Mouse (Mus musculus) spleen, postnatal 36 days (tissue): ENCODE measurements at regions not wholly inside any gene's neighbourhood (a gene's known extent, or its start where the extent isn't known, plus 50 kb on each side); places are given as distances from the start of the nearest gene placed in this dataset.

Experiments
- DNase-seq, 2 experiments: peaks; one replicate each; pipeline ENCODE4 v3.0.0; 2022; ENCODE audit warnings: low spot score in 2 of 2, mixed read lengths in 1 of 2

- DNase-seq = no peak
Measured at GRCm38 (mm10) chr19:14788630-14789029, 190.8 kb upstream of the Tle4 start.

- no peak for DNase-seq
Measured at GRCm38 (mm10) chr19:14786868-14787267, 189.0 kb upstream of the Tle4 start.

- DNase-seq = no peak
Measured at GRCm38 (mm10) chr19:14785661-14786060, 187.8 kb upstream of the Tle4 start.

- no peak for DNase-seq
Measured at GRCm38 (mm10) chr19:14777709-14778108, 179.9 kb upstream of the Tle4 start.

- DNase-seq = no peak
Measured at GRCm38 (mm10) chr19:14777198-14777597, 179.3 kb upstream of the Tle4 start.

GRCm38 (mm10) chr19:14776791-14777190 is 178.9 kb upstream of the Tle4 start:
- DNase-seq = no peak

GRCm38 (mm10) chr19:14772794-14773193 is 174.9 kb upstream of the Tle4 start:
- no peak for DNase-seq

GRCm38 (mm10) chr19:14752646-14753045 is 154.8 kb upstream of the Tle4 start:
- no peak for DNase-seq

GRCm38 (mm10) chr19:14742361-14742760 is 144.5 kb upstream of the Tle4 start:
- no peak for DNase-seq

GRCm38 (mm10) chr19:14740936-14741335 is 143.1 kb upstream of the Tle4 start:
- DNase-seq = no peak

GRCm38 (mm10) chr19:14740139-14740538 is 142.3 kb upstream of the Tle4 start:
- no peak for DNase-seq

- DNase-seq = no peak
Measured at GRCm38 (mm10) chr19:14736514-14736913, 138.7 kb upstream of the Tle4 start.

GRCm38 (mm10) chr19:14725329-14725728 is 127.5 kb upstream of the Tle4 start:
- DNase-seq = no peak

- DNase-seq = no peak
Measured at GRCm38 (mm10) chr19:14724637-14725036, 126.8 kb upstream of the Tle4 start.

- no peak for DNase-seq
Measured at GRCm38 (mm10) chr19:14705791-14706190, 107.9 kb upstream of the Tle4 start.

GRCm38 (mm10) chr19:14701116-14701515 is 103.3 kb upstream of the Tle4 start:
- DNase-seq = no peak

GRCm38 (mm10) chr19:14695369-14695768 is 97.5 kb upstream of the Tle4 start:
- DNase-seq = peak in 1 of 2 experiments; percentile 14

- peak; percentile 7 to 10 for DNase-seq
Measured at GRCm38 (mm10) chr19:14692183-14692582, 94.3 kb upstream of the Tle4 start.

GRCm38 (mm10) chr19:14685628-14686027 is 87.8 kb upstream of the Tle4 start:
- no peak for DNase-seq

- DNase-seq = no peak
Measured at GRCm38 (mm10) chr19:14684669-14685068, 86.8 kb upstream of the Tle4 start.

GRCm38 (mm10) chr19:14681306-14681705 is 83.5 kb upstream of the Tle4 start:
- DNase-seq = no peak

GRCm38 (mm10) chr19:14679776-14680175 is 81.9 kb upstream of the Tle4 start:
- DNase-seq = no peak

GRCm38 (mm10) chr19:14678584-14678983 is 80.7 kb upstream of the Tle4 start:
- no peak for DNase-seq

GRCm38 (mm10) chr19:14676929-14677328 is 79.1 kb upstream of the Tle4 start:
- DNase-seq = no peak

- no peak for DNase-seq
Measured at GRCm38 (mm10) chr19:14670821-14671104, 72.9 kb upstream of the Tle4 start.
